Mouse (Mus musculus): ENCODE data around the gene Prcd. TPM values are rescaled to one million over a fixed set of nuclear protein-coding genes. Genes with fewer than 3 reads are reported as not detected.

Prcd gene
- total RNA-seq, 1 experiment = 2.0 TPM

DNA sequence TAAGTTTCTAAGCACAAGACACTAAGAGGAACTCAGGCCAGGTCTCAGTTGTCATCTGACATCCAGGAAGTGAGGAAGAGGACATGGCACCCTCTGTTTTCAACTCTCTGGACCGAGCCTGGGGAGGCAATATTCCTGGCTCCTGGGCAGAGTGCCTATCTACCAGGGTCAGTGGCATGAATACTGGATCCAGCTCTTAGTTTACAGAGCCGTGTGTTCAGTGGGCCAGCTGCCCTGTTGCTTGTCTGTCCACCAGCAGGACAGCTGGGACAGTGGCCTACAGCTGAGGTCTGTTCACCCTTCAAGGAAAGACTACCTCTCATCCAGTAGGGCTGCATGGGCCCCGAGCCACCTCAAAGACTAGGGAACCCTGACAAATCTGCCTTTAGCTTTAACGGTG, 27.8 kb downstream of the Prcd start:
- Histone ChIP-seq H3K27ac (ENCODE audit: insufficient read depth, low read depth, low read length, poor library complexity, severe bottlenecking) (no peak overlapping the region), H3K9ac (ENCODE audit: insufficient read depth, low read depth, low read length, poor library complexity, severe bottlenecking) (no peak overlapping the region), H3K4me1 (ENCODE audit: control insufficient read depth in 2 of 2, insufficient read depth in 2 of 2, low read length in 2 of 2, poor library complexity in 1 of 2) (peaks cover 0 to 20% of the 10 kb centered on the region in 2 experiments; a peak in 2 of 4 replicates), H3K4me3 (ENCODE audit: insufficient read depth in 1 of 2, low read depth in 1 of 2, low read length in 2 of 2, poor library complexity in 1 of 2, severe bottlenecking in 1 of 2) (no peak overlapping the region), H3K36me3 (ENCODE audit: control insufficient read depth, insufficient read depth, low read length, poor library complexity, severe bottlenecking) (peaks cover 57% of the 10 kb centered on the region), H3K9me3 (ENCODE audit: control insufficient read depth, insufficient read depth, low read depth, low read length) (no peaks in the 10 kb centered on the region)
- no peak for DNase-seq (ENCODE audit: low read depth, low spot score)
- no peak for TF ChIP-seq ZNF384 (IDR thresholded peaks at IDR 0.05; ENCODE audit: low read depth, low read length)
- no peak for TF ChIP-seq HCFC1 (IDR thresholded peaks at IDR 0.05; ENCODE audit: borderline replicate concordance, insufficient read depth, low read length)
- no peak for TF ChIP-seq ZC3H11A (IDR thresholded peaks at IDR 0.05; ENCODE audit: borderline replicate concordance, low read depth, low read length)
- TF ChIP-seq MAFK (IDR thresholded peaks at IDR 0.05; ENCODE audit: insufficient read depth, low read depth, low read length) = no peak
- TF ChIP-seq CHD2 (IDR thresholded peaks at IDR 0.05; ENCODE audit: low read depth, low read length) = no peak
- in situ Hi-C loops (cut with MboI; ENCODE audit: low sequenced_read_pairs in 2 of 2, unreplicated experiment in 2 of 2) = no loop called here

DNA sequence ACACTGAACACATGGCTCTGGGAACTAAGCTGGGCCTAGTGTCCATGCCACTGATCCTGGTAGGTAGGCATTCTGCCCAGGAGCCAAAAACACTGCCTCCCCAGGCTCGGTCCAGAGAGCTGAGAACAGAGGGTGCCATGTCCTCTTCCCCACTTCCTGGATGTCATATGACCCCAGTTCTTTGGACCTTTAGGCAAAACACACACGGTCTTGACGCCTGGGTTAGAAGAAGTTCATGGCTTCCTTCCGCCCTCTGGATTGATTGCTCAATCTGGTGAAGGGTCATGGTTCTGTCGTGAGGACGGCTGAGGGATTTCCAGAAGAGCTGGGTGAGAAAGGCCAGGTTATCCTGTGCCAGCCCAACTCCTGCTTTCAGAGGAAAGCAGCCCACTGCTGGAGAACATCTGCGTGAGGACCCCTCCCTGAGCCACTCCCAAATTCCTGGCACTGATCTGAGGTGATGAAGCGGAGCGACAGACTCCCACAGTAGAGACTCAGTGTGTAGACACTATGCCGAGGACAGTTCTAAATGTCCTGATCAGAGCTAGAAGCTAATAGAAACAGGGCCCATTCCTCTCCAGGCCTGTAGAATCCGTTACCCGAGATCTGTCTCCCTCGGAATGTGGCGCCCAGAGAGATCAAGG, 29.3 kb downstream of the Prcd start:
- Histone ChIP-seq H3K4me1 (ENCODE audit: control insufficient read depth in 2 of 2, insufficient read depth in 2 of 2, low read length in 2 of 2, poor library complexity in 1 of 2) (peaks cover 0 to 17% of the 10 kb centered on the region in 2 experiments; a peak in 2 of 4 replicates), H3K27ac (ENCODE audit: insufficient read depth, low read depth, low read length, poor library complexity, severe bottlenecking) (no peak overlapping the region), H3K9me3 (ENCODE audit: control insufficient read depth, insufficient read depth, low read depth, low read length) (no peaks in the 10 kb centered on the region), H3K9ac (ENCODE audit: insufficient read depth, low read depth, low read length, poor library complexity, severe bottlenecking) (no peak overlapping the region), H3K4me3 (ENCODE audit: insufficient read depth in 1 of 2, low read depth in 1 of 2, low read length in 2 of 2, poor library complexity in 1 of 2, severe bottlenecking in 1 of 2) (no peak overlapping the region), H3K36me3 (ENCODE audit: control insufficient read depth, insufficient read depth, low read length, poor library complexity, severe bottlenecking) (peaks cover 47% of the 10 kb centered on the region)
- TF ChIP-seq ZC3H11A (IDR thresholded peaks at IDR 0.05; ENCODE audit: borderline replicate concordance, low read depth, low read length) (no peak), MAFK (IDR thresholded peaks at IDR 0.05; ENCODE audit: insufficient read depth, low read depth, low read length) (no peak), CHD2 (IDR thresholded peaks at IDR 0.05; ENCODE audit: low read depth, low read length) (no peak), ZNF384 (IDR thresholded peaks at IDR 0.05; ENCODE audit: low read depth, low read length) (no peak), HCFC1 (IDR thresholded peaks at IDR 0.05; ENCODE audit: borderline replicate concordance, insufficient read depth, low read length) (no peak)
- in situ Hi-C loops (cut with MboI; ENCODE audit: low sequenced_read_pairs in 2 of 2, unreplicated experiment in 2 of 2) = no loop called here
- no peak for DNase-seq (ENCODE audit: low read depth, low spot score)

DNA sequence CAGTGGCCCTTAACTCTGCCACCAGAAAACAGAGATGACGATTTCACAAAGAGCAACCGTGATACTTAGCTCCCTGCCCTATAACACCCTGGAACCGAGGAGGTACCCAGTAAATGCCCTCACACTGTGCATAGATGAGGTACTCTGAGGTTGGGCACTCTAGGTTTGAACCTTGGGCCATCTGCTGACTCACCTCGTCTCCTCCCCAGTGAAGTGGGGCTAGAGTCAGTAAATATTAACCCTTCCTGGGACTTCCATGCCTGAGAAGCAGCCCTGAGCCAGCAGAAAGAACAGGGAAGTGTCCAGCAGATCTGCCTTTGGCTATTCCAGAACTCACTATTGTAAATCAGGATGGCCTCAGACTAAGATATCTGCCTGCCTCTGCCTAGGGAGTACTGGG, 30.4 kb downstream of the Prcd start:
- peaks cover 44% of the 10 kb centered on the region for H3K36me3 ChIP-seq (ENCODE audit: control insufficient read depth, insufficient read depth, low read length, poor library complexity, severe bottlenecking)
- H3K9me3 ChIP-seq (ENCODE audit: control insufficient read depth, insufficient read depth, low read depth, low read length) = no peaks in the 10 kb centered on the region
- TF ChIP-seq MAFK (IDR thresholded peaks at IDR 0.05; ENCODE audit: insufficient read depth, low read depth, low read length) (no peak), ZC3H11A (IDR thresholded peaks at IDR 0.05; ENCODE audit: borderline replicate concordance, low read depth, low read length) (no peak), CHD2 (IDR thresholded peaks at IDR 0.05; ENCODE audit: low read depth, low read length) (no peak), ZNF384 (IDR thresholded peaks at IDR 0.05; ENCODE audit: low read depth, low read length) (no peak), HCFC1 (IDR thresholded peaks at IDR 0.05; ENCODE audit: borderline replicate concordance, insufficient read depth, low read length) (no peak)
- no peak overlapping the region for H3K4me3 ChIP-seq (ENCODE audit: insufficient read depth in 1 of 2, low read depth in 1 of 2, low read length in 2 of 2, poor library complexity in 1 of 2, severe bottlenecking in 1 of 2)
- no peak for DNase-seq (ENCODE audit: low read depth, low spot score)
- H3K4me1 ChIP-seq (ENCODE audit: control insufficient read depth in 2 of 2, insufficient read depth in 2 of 2, low read length in 2 of 2, poor library complexity in 1 of 2) = peaks cover 0 to 15% of the 10 kb centered on the region in 2 experiments; a peak in 2 of 4 replicates
- no peak overlapping the region for H3K27ac ChIP-seq (ENCODE audit: insufficient read depth, low read depth, low read length, poor library complexity, severe bottlenecking)
- in situ Hi-C loops (cut with MboI; ENCODE audit: low sequenced_read_pairs in 2 of 2, unreplicated experiment in 2 of 2) = no loop called here
- no peak overlapping the region for H3K9ac ChIP-seq (ENCODE audit: insufficient read depth, low read depth, low read length, poor library complexity, severe bottlenecking)

DNA sequence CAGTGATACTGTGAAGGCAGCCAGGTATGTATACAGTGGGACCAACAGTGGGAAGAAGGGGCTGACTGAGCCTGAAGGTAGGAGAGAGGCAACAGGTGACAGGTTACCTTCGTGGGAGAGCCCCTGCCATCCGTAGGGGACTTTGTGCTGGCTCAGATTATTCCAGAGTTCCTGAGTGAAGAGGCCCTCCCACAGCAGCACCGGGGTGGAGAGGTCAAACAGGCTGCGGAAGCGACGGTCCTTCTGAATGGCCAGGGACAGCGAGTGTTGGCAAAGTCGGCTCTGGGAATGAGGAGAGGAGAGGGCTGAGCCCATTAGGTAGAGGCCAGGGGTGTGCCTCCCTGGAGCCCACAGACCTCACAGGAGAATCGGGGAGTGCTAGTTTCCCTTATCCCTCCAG, 32.4 kb downstream of the Prcd start:
- H3K9me3 ChIP-seq (ENCODE audit: control insufficient read depth, insufficient read depth, low read depth, low read length) = no peaks in the 10 kb centered on the region
- DNase-seq (ENCODE audit: low read depth, low spot score) = no peak
- H3K27ac ChIP-seq (ENCODE audit: insufficient read depth, low read depth, low read length, poor library complexity, severe bottlenecking) = no peak overlapping the region
- peaks cover 37% of the 10 kb centered on the region for H3K36me3 ChIP-seq (ENCODE audit: control insufficient read depth, insufficient read depth, low read length, poor library complexity, severe bottlenecking)
- in situ Hi-C loops (cut with MboI; ENCODE audit: low sequenced_read_pairs in 2 of 2, unreplicated experiment in 2 of 2) = no loop called here
- TF ChIP-seq HCFC1 (IDR thresholded peaks at IDR 0.05; ENCODE audit: borderline replicate concordance, insufficient read depth, low read length) (no peak), ZC3H11A (IDR thresholded peaks at IDR 0.05; ENCODE audit: borderline replicate concordance, low read depth, low read length) (no peak), CHD2 (IDR thresholded peaks at IDR 0.05; ENCODE audit: low read depth, low read length) (no peak), ZNF384 (IDR thresholded peaks at IDR 0.05; ENCODE audit: low read depth, low read length) (no peak), MAFK (IDR thresholded peaks at IDR 0.05; ENCODE audit: insufficient read depth, low read depth, low read length) (no peak)
- no peak overlapping the region for H3K9ac ChIP-seq (ENCODE audit: insufficient read depth, low read depth, low read length, poor library complexity, severe bottlenecking)
- peaks cover 0 to 7% of the 10 kb centered on the region in 2 experiments; a peak in 2 of 4 replicates for H3K4me1 ChIP-seq (ENCODE audit: control insufficient read depth in 2 of 2, insufficient read depth in 2 of 2, low read length in 2 of 2, poor library complexity in 1 of 2)
- H3K4me3 ChIP-seq (ENCODE audit: insufficient read depth in 1 of 2, low read depth in 1 of 2, low read length in 2 of 2, poor library complexity in 1 of 2, severe bottlenecking in 1 of 2) = no peak overlapping the region
